Mouse (Mus musculus): ENCODE measurements around the gene Tmem176a. TPM values are rescaled to one million over a fixed set of nuclear protein-coding genes. Genes with fewer than 3 reads are reported as not detected.
A peak's percentile ranks its signal among the peaks of the same experiment; 100 is the strongest.

The Tmem176a gene
- total and polyA plus RNA-seq, 2 experiments, result 71.4 to 241 TPM

- no peaks in the 10 kb centered on the region for H3K27me3 ChIP-seq (ENCODE audit: control insufficient read depth, insufficient read depth, low read length)
- H3K79me2 ChIP-seq (ENCODE audit: control insufficient read depth, insufficient read depth, low read length), result no peaks in the 10 kb centered on the region
- no peak overlapping the region for H3K9ac ChIP-seq (ENCODE audit: low read depth, low read length)
- DNase-seq (ENCODE audit: extremely low read depth, low read depth, low spot score), result no peak
- no peaks in the 10 kb centered on the region for H3K4me1 ChIP-seq (ENCODE audit: control insufficient read depth, insufficient read depth, low read length)
- no peak overlapping the region for H3K27ac ChIP-seq (replicated peaks; ENCODE audit: insufficient read depth, low read depth, low read length)
- no peak for TF ChIP-seq CTCF (IDR thresholded peaks at IDR 0.05; ENCODE audit: low read depth, low read length)
- TF ChIP-seq POLR2A (IDR thresholded peaks at IDR 0.05; ENCODE audit: extremely low read depth, insufficient read depth, low read length), result no peak
- no peak overlapping the region for H3K4me3 ChIP-seq (ENCODE audit: insufficient read depth, low read depth, low read length)
- 87% methylated on average over 6 of the region's 6 CpGs for WGBS
- no peaks in the 10 kb centered on the region for H3K36me3 ChIP-seq (ENCODE audit: control insufficient read depth, insufficient read depth, low read length)
Observed at GRCm38 (mm10) chr6:48875515-48875914, 34.8 kb downstream of the Tmem176a start.

GRCm38 (mm10) chr6:48876510-48877135 is 35.9 kb downstream of the Tmem176a start:
- 89% methylated on average over 5 of the region's 5 CpGs for WGBS

GRCm38 (mm10) chr6:48894203-48894602 is 53.5 kb downstream of the Tmem176a start:
- H3K79me2 ChIP-seq (ENCODE audit: control insufficient read depth, insufficient read depth, low read length), result no peaks in the 10 kb centered on the region
- H3K4me1 ChIP-seq (ENCODE audit: control insufficient read depth, insufficient read depth, low read length), result peaks cover 11% of the 10 kb centered on the region
- WGBS, result 57% methylated on average over 4 of the region's 4 CpGs
- H3K27ac ChIP-seq (replicated peaks; ENCODE audit: insufficient read depth, low read depth, low read length), result no peak overlapping the region
- H3K9ac ChIP-seq (ENCODE audit: low read depth, low read length), result no peak overlapping the region
- H3K27me3 ChIP-seq (ENCODE audit: control insufficient read depth, insufficient read depth, low read length), result no peaks in the 10 kb centered on the region
- no peak overlapping the region for H3K4me3 ChIP-seq (ENCODE audit: insufficient read depth, low read depth, low read length)
- peak; percentile 6 for DNase-seq (ENCODE audit: extremely low read depth, low read depth, low spot score)
- TF ChIP-seq CTCF (IDR thresholded peaks at IDR 0.05; ENCODE audit: low read depth, low read length) (no peak), POLR2A (IDR thresholded peaks at IDR 0.05; ENCODE audit: extremely low read depth, insufficient read depth, low read length) (no peak)
- H3K36me3 ChIP-seq (ENCODE audit: control insufficient read depth, insufficient read depth, low read length), result no peaks in the 10 kb centered on the region

More at GRCm38 (mm10) chr6:48876510-48877135, 35.9 kb downstream of the Tmem176a start:
- Histone ChIP-seq H3K9ac (ENCODE audit: low read depth, low read length) (no peak overlapping the region), H3K4me1 (ENCODE audit: control insufficient read depth, insufficient read depth, low read length) (no peaks in the 10 kb centered on the region), H3K27me3 (ENCODE audit: control insufficient read depth, insufficient read depth, low read length) (no peaks in the 10 kb centered on the region), H3K27ac (replicated peaks; ENCODE audit: insufficient read depth, low read depth, low read length) (no peak overlapping the region), H3K36me3 (ENCODE audit: control insufficient read depth, insufficient read depth, low read length) (no peaks in the 10 kb centered on the region), H3K4me3 (ENCODE audit: insufficient read depth, low read depth, low read length) (no peak overlapping the region), H3K79me2 (ENCODE audit: control insufficient read depth, insufficient read depth, low read length) (no peaks in the 10 kb centered on the region)
- TF ChIP-seq CTCF (IDR thresholded peaks at IDR 0.05; ENCODE audit: low read depth, low read length) (no peak), POLR2A (IDR thresholded peaks at IDR 0.05; ENCODE audit: extremely low read depth, insufficient read depth, low read length) (no peak)
- DNase-seq (ENCODE audit: extremely low read depth, low read depth, low spot score), result no peak

GRCm38 (mm10) chr6:48894938-48895818 is 54.5 kb downstream of the Tmem176a start:
- peaks cover 11% of the 10 kb centered on the region for H3K4me1 ChIP-seq (ENCODE audit: control insufficient read depth, insufficient read depth, low read length)
- H3K9ac ChIP-seq (ENCODE audit: low read depth, low read length), result no peak overlapping the region
- WGBS, result 65% methylated on average over 8 of the region's 8 CpGs
- H3K4me3 ChIP-seq (ENCODE audit: insufficient read depth, low read depth, low read length), result no peak overlapping the region
- H3K27ac ChIP-seq (replicated peaks; ENCODE audit: insufficient read depth, low read depth, low read length), result peak overlapping the region; percentile 45
- no peaks in the 10 kb centered on the region for H3K36me3 ChIP-seq (ENCODE audit: control insufficient read depth, insufficient read depth, low read length)
- no peak for TF ChIP-seq CTCF (IDR thresholded peaks at IDR 0.05; ENCODE audit: low read depth, low read length)
- no peak for TF ChIP-seq POLR2A (IDR thresholded peaks at IDR 0.05; ENCODE audit: extremely low read depth, insufficient read depth, low read length)
- no peaks in the 10 kb centered on the region for H3K79me2 ChIP-seq (ENCODE audit: control insufficient read depth, insufficient read depth, low read length)
- no peaks in the 10 kb centered on the region for H3K27me3 ChIP-seq (ENCODE audit: control insufficient read depth, insufficient read depth, low read length)
- DNase-seq (ENCODE audit: extremely low read depth, low read depth, low spot score), result peak; percentile 53

- no peaks in the 10 kb centered on the region for H3K36me3 ChIP-seq (ENCODE audit: control insufficient read depth, insufficient read depth, low read length)
- H3K27ac ChIP-seq (replicated peaks; ENCODE audit: insufficient read depth, low read depth, low read length), result peak overlapping the region; percentile 71; the same call in 1 of the 2 replicates
- H3K4me1 ChIP-seq (ENCODE audit: control insufficient read depth, insufficient read depth, low read length), result peaks cover 11% of the 10 kb centered on the region
- no peaks in the 10 kb centered on the region for H3K27me3 ChIP-seq (ENCODE audit: control insufficient read depth, insufficient read depth, low read length)
- no peak overlapping the region for H3K4me3 ChIP-seq (ENCODE audit: insufficient read depth, low read depth, low read length)
- no peak for TF ChIP-seq POLR2A (IDR thresholded peaks at IDR 0.05; ENCODE audit: extremely low read depth, insufficient read depth, low read length)
- TF ChIP-seq CTCF (IDR thresholded peaks at IDR 0.05; ENCODE audit: low read depth, low read length), result no peak
- no peak overlapping the region for H3K9ac ChIP-seq (ENCODE audit: low read depth, low read length)
- 32% methylated on average over 5 of the region's 5 CpGs for WGBS
- DNase-seq (ENCODE audit: extremely low read depth, low read depth, low spot score), result peak; percentile 89
- H3K79me2 ChIP-seq (ENCODE audit: control insufficient read depth, insufficient read depth, low read length), result no peaks in the 10 kb centered on the region
Observed at GRCm38 (mm10) chr6:48895941-48896340, 55.2 kb downstream of the Tmem176a start.

Other genes with a start within 250 kb of the Tmem176a start
- gene Repin1, start 247.0 kb upstream of the Tmem176a start, total RNA-seq (2014; rRNA removed), result 31.1 and 47.2 TPM in 2 replicates
- 73.6 and 74.7 TPM in 2 replicates for gene Repin1, start 247.0 kb upstream of the Tmem176a start, polyA plus RNA-seq (2012; rRNA removed)
- not detected in 2 replicates for gene Gm44965, start 247.0 kb upstream of the Tmem176a start, total RNA-seq (2014; rRNA removed)
- not detected in 2 replicates for gene Gm44965, start 247.0 kb upstream of the Tmem176a start, polyA plus RNA-seq (2012; rRNA removed)
- gene Zfp775, start 238.9 kb upstream of the Tmem176a start, total RNA-seq (2014; rRNA removed), result 0.83 and 1.5 TPM in 2 replicates
- 2.0 and 2.4 TPM in 2 replicates for gene Zfp775, start 238.9 kb upstream of the Tmem176a start, polyA plus RNA-seq (2012; rRNA removed)
- gene AI854703, start 214.2 kb upstream of the Tmem176a start, total RNA-seq (2014; rRNA removed), result under 0.01 TPM in 2 replicates
- gene AI854703, start 214.2 kb upstream of the Tmem176a start, polyA plus RNA-seq (2012; rRNA removed), result 0.06 and 0.10 TPM in 2 replicates
- 6.1 and 6.4 TPM in 2 replicates for gene Gimap8, start 193.7 kb upstream of the Tmem176a start, total RNA-seq (2014; rRNA removed)
- 1.0 and 1.4 TPM in 2 replicates for gene Gimap8, start 193.7 kb upstream of the Tmem176a start, polyA plus RNA-seq (2012; rRNA removed)
- 11.6 and 12.2 TPM in 2 replicates for gene Gimap9, start 164.8 kb upstream of the Tmem176a start, total RNA-seq (2014; rRNA removed)
- gene Gimap9, start 164.8 kb upstream of the Tmem176a start, polyA plus RNA-seq (2012; rRNA removed), result 4.2 and 6.3 TPM in 2 replicates
- gene Gimap4, start 156.4 kb upstream of the Tmem176a start, total RNA-seq (2014; rRNA removed), result 11.9 and 15.1 TPM in 2 replicates
- gene Gimap4, start 156.4 kb upstream of the Tmem176a start, polyA plus RNA-seq (2012; rRNA removed), result 3.9 and 5.5 TPM in 2 replicates
- 13.9 and 19.1 TPM in 2 replicates for gene Gimap6, start 132.7 kb upstream of the Tmem176a start, total RNA-seq (2014; rRNA removed)
- gene Gimap6, start 132.7 kb upstream of the Tmem176a start, polyA plus RNA-seq (2012; rRNA removed), result 2.6 and 2.8 TPM in 2 replicates
- not detected in 2 replicates for gene Gm28053, start 122.3 kb upstream of the Tmem176a start, total RNA-seq (2014; rRNA removed)
- not detected in 2 replicates for gene Gm28053, start 122.3 kb upstream of the Tmem176a start, polyA plus RNA-seq (2012; rRNA removed)
- 0.37 and 0.47 TPM in 2 replicates for gene Gimap7, start 122.3 kb upstream of the Tmem176a start, total RNA-seq (2014; rRNA removed)
- gene Gimap7, start 122.3 kb upstream of the Tmem176a start, polyA plus RNA-seq (2012; rRNA removed), result 0.19 and 0.35 TPM in 2 replicates
- gene Gimap1, start 101.9 kb upstream of the Tmem176a start, total RNA-seq (2014; rRNA removed), result 4.1 and 5.0 TPM in 2 replicates
- gene Gimap1, start 101.9 kb upstream of the Tmem176a start, polyA plus RNA-seq (2012; rRNA removed), result 2.5 TPM in 2 replicates
- 1.2 and 3.3 TPM in 2 replicates for gene Gimap5, start 94.7 kb upstream of the Tmem176a start, total RNA-seq (2014; rRNA removed)
- 2.8 and 3.3 TPM in 2 replicates for gene Gimap5, start 94.7 kb upstream of the Tmem176a start, polyA plus RNA-seq (2012; rRNA removed)
- gene Gimap3, start 70.1 kb upstream of the Tmem176a start, total RNA-seq (2014; rRNA removed), result 1.7 and 1.9 TPM in 2 replicates
- 1.5 and 3.1 TPM in 2 replicates for gene Gimap3, start 70.1 kb upstream of the Tmem176a start, polyA plus RNA-seq (2012; rRNA removed)
- 92.9 and 152 TPM in 2 replicates for gene Tmem176b, start 577 bp downstream of the Tmem176a start, total RNA-seq (2014; rRNA removed)
- gene Tmem176b, start 577 bp downstream of the Tmem176a start, polyA plus RNA-seq (2012; rRNA removed), result 392 and 394 TPM in 2 replicates
- 0.09 and 0.20 TPM in 2 replicates for gene Aoc1, start 32.0 kb downstream of the Tmem176a start, total RNA-seq (2014; rRNA removed)
- 0.14 and 0.17 TPM in 2 replicates for gene Aoc1, start 32.0 kb downstream of the Tmem176a start, polyA plus RNA-seq (2012; rRNA removed)
- not detected in 2 replicates for gene 1600015I10Rik, start 89.0 kb downstream of the Tmem176a start, total RNA-seq (2014; rRNA removed)
- gene 1600015I10Rik, start 89.0 kb downstream of the Tmem176a start, polyA plus RNA-seq (2012; rRNA removed), result not detected in 2 replicates
- gene Doxl2, start 134.0 kb downstream of the Tmem176a start, total RNA-seq (2014; rRNA removed), result not detected in 2 replicates
- gene Doxl2, start 134.0 kb downstream of the Tmem176a start, polyA plus RNA-seq (2012; rRNA removed), result not detected in 2 replicates
- not detected in 2 replicates for gene Svs1, start 145.9 kb downstream of the Tmem176a start, total RNA-seq (2014; rRNA removed)
- gene Svs1, start 145.9 kb downstream of the Tmem176a start, polyA plus RNA-seq (2012; rRNA removed), result not detected in 2 replicates
- gene Gpnmb, start 195.6 kb downstream of the Tmem176a start, total RNA-seq (2014; rRNA removed), result under 0.01 and 0.07 TPM in 2 replicates
- gene Gpnmb, start 195.6 kb downstream of the Tmem176a start, polyA plus RNA-seq (2012; rRNA removed), result 0.20 and 0.36 TPM in 2 replicates
- gene Malsu1, start 232.9 kb downstream of the Tmem176a start, total RNA-seq (2014; rRNA removed), result 27.9 and 28.5 TPM in 2 replicates
- 20.5 and 24.0 TPM in 2 replicates for gene Malsu1, start 232.9 kb downstream of the Tmem176a start, polyA plus RNA-seq (2012; rRNA removed)